Mouse (Mus musculus) ovary, postnatal 14 days (tissue): ENCODE measurements around the gene Lmln.
"Not testable (repeated sequence)": the region's sequence is repeated elsewhere in the genome, so short reads cannot be mapped to it uniquely, and the experiment has no call there.

Experiments
- DNase-seq: peaks from one replicate; pipeline ENCODE4 v3.0.0; 2022; ENCODE audit warnings: low spot score

The Lmln gene

DNA sequence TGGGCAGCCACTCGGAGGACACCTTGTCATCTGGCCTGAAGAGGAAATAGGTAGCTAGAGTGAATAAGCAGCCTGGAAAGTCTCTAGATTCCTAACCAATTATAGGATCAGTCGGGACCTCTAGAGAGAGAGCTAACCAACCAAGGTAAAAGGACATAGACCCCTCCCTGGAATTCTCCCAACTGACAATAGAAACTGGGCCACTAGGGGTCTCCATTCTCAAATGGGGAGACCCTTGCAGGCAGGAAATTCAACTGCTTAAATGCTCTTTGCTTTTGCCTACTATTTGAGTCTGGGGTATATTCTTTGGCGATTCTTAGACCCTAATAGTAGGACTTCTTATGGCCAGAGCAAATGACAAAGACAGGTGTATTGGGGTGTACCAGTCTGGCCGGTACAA, 72.8 kb downstream of the Lmln start:
- DNase-seq = no peak

DNA sequence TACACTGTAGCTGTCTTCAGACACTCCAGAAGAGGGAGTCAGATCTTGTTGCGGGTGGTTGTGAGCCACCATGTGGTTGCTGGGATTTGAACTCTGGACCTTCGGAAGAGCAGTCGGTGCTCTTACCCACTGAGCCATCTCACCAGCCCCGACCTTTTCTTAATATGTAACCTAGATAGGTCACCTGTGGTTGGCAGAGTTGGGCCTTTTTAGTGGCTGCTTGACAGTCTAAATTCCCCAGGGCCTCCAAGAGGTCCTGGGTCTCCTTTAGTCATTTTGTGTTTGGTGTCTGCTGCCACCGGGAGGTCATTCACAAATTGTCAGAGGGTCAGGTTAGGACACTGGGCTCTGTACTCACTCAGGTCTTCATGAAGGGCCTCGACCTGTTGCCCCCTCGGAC, 76.7 kb downstream of the Lmln start:
- not testable (repeated sequence) for DNase-seq

DNA sequence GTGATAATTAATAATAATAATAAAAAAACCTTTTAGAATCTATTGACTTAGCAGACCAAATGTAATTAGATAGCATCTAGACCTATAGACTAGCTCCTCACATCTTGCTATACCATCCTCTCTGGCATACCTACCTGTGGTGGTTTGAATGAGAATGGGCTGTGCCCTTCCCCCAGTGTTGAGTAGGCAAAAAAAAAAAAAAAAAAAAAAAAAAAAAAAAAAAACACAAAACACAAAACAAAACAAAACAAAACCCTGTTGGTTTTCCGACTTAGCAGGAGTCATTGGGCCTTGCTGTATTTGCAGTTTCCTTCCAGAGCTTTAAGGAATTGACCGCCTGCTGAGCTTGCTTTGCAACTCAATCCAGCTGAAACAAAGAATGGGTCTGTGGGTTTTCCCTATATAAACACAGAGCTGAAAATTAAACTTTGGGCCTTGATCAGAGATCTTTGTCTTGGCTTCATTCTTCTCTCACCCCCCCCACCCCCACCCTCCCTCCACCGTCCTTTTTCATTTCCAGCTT, 79.5 kb downstream of the Lmln start:
- no peak for DNase-seq

DNA sequence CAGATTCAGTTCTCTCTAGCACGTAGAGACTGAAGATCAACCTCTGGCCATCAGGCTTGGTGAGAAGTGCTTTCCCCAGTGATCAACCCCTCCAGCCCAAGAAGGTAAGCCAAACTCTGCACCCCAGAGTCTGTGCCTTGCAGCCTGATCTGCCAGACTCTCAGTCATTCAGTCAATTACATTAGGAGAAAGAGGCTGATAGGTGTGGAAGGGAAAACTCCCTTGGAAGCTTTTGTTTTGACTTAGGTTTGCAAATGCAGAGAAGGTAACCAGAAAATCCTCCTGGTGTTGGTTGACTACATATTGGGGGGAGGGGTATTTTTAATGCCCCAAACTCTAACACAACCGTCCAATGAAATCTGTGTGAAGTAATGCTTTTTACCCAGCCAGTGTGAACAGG, 81.1 kb downstream of the Lmln start:
- no peak for DNase-seq

DNA sequence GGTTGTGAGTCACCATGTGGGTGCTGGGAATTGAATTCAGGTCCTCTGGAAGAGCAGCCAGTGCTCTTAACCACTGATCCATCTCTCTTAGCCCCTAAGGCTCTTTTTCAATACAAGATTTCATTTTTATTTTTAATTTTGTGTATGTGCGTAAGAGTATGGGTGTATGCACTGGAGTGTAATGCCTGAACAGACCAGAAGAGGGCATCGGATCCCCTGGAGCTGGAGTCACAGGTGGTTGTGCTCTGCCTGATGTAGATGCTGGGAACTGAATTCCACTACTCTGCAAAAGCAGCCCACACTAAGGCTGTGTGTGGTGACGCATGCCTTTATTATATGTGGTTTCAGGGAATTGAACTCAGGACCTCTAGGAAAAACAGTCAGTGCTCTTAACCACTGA, 83.9 kb downstream of the Lmln start:
- no peak for DNase-seq

DNA sequence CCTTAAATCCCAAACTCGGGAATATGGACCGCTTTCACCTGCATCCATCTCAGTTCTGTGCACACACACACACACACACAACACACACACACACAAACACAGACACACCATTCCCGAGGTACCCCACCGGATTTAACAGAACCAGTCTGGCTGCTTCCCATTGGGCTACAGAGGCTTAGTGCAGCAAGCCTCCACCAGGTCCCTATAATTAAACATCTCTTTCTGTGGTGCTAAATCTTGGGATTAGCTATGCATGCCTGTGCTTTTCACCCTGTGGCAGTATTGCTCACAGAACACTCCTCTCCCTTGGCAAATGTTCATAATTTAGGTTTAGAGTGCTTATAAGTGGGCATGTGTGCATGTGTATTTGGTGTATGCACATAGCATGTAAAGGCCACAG, 85.8 kb downstream of the Lmln start:
- no peak for DNase-seq

DNA sequence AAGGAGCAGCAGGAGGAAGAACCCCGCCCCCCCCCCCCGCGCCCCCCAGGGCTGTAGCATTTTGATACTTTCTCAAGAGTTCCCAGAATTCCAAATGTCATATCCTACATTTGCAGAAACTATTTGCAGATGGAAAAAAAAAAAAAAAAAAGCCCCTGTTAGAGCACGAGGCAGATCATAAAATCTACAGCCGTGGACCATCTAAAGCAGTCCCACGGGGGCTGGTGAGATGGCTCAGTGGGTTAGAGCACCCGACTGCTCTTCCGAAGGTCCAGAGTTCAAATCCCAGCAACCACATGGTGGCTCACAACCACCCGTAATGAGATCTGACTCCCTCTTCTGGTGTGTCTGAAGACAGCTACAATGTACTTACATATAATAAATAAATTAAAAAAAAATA, 88.6 kb downstream of the Lmln start:
- DNase-seq = not testable (repeated sequence)

DNA sequence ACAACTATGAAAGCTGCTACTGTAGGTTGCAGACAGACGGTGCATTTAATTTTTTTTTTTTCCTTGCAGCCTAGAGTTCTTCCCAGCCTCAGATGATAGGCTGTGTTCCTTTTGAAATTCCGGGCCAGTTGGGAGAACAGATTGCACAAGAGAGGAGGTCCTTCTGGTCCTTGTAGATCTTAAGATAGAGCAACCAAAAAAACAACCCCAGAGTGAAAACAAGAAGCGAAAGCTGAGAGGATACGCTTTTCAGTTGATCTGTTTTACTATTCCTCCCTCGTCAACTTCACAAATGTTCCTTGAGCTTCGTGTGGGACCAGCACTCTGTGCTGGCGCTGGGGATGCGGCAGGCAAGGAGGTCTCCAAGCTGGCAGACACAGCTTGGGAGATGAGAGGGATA, 89.2 kb downstream of the Lmln start:
- DNase-seq = no peak

DNA sequence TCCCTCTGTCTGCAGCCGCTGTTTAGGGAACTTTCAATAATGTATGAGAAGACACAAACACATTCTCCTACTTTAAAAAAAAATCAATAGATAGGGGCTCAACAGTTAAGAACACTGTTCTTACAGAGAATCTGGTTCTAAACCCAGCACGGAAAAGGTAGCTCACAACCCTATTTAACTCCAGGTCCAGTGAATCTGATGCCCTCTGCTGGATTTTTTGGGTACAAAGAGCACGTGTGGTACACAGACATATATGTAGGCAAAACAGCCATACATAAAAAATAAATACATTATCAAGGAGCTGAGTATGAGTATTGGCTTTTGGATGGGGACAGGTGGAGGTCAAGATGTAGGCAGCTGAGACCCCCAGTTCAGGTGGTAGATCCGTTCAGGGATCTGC, 92.7 kb downstream of the Lmln start:
- DNase-seq = no peak

DNA sequence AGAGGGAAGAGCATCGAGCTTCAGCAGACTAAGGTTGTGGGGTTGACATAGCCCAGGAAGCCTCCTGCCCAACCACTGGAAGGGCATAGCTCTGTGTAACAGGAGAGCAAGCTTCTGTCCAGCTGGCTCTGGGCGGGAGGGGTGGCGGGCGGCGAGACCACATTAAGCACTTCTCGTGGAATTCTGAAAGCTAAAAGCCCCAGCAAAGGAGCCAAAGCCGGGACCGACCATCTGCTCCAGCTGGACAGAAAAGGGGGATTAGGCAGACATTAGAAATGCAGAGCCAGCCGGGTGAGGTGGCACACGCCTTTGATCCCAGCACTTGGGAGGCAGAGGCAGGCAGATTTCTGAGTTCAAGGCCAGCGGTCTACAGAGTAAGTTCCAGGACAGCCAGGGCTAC, 95.7 kb downstream of the Lmln start:
- DNase-seq = no peak

DNA sequence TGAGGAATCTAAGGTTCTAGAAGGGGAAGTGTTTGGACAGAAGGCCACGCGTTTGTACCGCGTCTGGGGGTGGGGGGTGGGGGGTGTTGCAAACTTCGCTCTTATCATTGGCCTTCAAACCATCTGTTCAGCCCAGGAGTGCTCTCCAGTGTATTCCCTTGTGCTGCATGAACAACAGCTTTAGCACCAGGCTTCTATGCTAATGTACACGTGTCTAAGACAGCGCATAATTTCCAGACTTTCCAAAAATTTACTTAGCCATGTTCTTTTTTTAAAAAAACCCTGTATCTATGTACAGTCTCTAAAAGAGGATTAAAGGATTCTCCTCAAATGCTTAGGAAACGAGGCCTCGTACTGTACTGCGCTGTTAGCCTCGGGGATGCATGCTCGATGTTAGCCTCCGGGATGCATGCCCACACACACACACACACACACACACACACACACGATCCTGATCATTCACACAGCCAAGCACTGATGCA, 96.3 kb downstream of the Lmln start:
- no peak for DNase-seq

DNA sequence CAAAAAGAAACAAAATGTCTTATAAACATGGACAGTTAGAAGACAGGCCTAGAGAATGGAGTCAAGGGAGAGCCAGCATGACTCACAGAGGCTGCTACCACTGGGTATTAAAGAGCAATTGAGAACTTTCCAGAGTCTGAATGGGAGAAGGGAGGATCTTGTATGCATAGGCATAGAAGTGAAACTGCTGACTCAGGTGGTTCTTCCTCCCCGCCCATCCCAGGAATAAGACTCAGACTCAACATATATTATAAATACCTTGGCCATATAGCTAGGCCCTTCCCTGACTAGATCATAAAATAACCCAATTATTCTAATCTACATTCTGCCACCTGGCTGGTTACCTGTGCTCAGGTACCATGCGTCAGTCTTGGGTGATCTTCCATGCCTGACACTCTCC, 97.0 kb downstream of the Lmln start:
- no peak for DNase-seq

DNA sequence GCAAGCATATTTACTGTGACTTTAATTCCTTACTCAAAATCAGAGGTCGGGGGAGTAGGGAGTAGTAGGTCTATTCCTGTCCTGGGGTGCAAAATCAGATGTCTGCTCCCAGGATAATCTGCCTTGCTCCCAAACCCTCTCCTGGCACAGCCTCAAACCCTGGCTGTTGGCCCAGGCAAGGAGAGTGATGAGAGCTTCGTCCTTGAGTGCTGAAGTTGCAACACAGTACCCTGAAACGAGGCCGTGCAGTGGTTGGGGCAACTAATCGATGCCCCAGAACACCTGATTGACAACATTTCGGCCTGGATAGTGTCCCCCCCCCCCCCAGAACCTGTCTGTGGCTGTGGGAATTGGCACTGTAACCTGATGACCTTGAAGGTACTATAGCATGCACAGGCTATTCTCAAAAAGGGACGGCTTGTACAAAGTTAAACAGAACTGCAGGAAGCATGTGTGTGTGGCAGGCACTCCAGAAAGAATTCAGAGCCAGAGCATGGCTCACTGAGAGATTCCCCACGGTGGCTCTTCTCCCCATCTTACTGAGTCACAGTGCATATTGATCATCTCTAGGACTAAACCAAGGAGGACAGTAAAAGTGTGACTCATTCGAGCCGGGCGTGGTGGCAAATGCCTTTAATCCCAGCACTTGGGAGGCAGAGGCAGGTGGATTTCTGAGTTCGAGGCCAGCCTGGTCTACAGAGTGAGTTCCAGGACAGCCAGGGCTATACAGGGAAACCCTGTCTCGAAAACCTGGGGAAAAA, 101.2 kb downstream of the Lmln start:
- no peak for DNase-seq

DNA sequence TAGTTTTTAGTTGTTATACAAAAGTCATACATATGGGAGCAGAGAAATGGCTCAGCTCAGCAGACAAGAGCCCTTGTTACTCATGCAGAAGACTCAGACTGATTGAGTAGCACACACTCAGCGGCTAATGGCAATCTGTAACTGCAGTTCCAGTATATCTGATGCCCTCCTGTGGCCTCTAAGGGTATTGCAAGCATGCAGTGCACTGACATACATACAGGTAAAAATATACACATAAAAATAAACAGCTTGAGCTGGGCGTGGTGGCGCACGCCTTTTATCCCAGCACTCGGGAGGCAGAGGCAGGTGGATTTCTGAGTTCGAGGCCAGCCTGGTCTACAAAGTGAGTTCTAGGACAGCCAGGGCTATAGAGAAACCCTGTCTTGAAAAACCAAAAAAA, 104.0 kb downstream of the Lmln start:
- DNase-seq = not testable (repeated sequence)

DNA sequence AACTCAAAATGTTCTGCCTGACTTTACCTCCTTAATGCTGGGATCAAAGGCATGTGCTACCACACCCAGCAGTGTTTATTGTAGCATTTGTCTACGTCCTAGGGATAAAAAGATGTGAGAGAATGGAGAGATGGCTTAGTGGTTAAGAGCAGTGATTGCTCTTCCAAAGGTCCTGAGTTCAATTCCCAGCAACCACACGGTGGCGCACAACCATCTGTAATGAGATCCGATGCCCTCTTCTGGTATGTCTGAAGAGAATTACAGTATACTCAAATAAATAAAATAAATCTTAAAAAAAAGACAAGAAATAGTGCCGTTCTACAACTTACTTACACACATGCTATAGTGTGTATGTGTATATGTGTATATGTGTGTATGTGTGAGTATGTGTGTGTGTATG, 105.2 kb downstream of the Lmln start:
- DNase-seq = no peak

DNA sequence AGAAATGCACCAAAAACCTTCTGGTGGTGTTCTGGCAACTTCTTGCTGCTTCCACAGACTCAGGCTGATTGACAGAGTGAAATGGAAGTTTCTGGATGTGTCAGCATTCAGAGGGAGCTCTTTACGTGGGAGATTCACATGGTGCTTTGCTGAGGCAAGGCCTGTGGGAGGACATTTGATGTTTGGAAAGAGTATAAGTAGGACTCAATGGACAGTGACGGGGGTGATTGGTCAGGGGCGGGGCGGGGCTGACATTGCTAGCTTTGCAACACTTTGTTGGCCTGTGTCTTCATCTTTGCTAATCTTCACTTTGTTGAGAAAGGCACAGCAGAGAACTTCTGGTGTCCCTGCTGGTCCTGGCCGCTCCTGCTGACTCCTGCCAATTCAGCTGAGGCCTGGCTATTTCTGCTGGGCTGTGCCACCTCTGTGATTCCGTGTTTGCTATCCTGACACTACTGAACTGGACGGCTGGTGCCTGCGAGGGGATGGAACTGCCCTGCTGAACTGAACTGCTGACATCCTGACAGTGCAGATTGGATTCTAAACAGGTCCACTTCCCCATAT, 107.2 kb downstream of the Lmln start:
- DNase-seq = no peak

DNA sequence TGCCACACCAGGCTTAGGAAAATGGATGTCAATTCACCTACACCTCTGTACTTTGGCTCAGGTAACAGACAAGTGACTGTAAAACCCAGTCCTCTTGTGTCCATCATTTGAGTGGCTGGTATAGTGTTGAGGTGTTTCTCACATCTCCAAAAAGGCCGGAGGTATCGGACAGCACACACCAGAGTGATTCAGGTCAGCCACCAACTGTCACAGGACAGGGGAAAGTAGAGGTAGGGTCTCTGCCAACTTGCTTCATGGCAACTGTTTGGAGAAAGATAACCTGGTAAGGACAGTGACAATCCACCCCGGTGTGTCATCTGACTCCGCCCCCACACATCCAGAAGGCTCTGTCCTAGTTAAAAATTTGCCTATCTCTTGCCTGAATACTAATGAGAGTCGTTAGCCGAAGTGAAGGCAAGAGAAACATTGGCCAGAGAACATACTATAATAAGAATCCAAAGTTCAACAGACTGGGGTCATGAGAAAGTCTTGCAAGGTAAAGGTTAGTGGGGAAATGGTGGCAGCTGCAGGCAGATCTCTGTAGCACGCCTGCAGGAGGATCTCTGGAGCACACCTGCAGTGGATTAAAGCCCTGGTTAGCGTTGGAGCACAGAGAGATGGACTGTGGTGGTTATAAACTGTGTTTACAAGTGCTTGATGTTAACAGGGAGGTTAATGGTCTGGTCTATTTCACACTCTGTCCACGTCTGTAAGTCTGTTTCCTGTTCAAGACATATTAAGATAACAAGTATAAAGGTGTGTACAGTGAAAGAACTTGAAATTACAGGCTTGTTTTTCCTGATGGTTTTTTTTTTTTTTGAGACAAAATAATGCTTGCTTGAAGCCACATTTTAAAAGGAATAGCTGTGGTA, 108.6 kb downstream of the Lmln start:
- DNase-seq = no peak

DNA sequence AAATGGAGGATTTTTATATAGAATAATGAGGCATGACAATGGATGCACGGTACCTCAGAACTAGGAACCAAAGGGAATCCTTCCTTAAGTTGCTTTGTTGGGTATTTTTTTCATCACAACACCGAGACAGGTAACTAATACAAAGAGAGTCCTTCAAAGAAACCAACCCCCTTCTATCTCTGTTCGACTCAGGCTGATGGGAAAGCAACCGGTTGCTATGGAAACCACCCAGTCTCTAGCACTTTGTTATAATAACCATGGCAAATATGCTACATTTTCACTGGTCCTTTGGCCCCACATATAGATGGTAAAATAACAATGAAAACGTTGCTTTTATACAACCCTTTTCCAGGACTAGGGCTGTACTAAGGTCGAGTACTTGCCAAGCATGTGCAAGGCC, 109.5 kb downstream of the Lmln start:
- DNase-seq = no peak

DNA sequence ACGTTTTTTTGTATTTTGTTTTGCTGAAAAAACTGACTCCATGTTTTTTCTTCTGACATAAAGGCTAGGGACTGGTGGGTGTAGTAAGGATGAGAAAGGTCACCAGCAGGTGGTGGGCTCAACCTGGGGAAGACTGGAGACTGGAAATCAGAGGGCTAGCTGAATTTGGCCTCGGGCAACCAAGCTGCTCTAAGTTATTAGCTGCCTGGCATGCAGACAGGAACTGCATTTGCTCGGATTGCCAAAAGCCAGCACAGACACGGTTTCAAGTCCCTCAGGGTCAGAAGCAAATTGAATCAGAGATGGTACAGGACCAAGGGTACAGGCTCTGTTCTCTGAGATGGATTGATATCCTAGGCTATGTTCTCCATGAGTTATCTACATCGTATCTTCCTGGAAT, 110.8 kb downstream of the Lmln start:
- no peak for DNase-seq

DNA sequence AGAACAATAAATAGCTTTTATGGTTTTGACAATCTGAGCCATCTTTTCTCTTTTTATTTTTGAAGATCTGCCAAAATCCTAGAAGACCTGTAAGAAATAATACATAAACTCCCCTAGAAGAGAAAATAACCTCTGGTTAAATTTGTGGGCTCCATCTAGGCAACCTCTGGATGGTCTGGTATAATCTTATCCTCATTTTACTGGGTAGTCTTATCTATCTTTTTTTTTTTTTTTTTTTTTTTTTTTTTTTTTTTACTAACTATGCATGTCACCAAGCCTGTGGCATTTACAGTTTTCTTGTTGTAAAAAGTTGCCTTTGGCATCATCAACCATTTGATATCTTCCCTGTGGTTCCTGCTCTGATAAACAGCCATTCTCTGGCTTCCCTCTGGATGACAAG, 112.4 kb downstream of the Lmln start:
- DNase-seq = no peak

DNA sequence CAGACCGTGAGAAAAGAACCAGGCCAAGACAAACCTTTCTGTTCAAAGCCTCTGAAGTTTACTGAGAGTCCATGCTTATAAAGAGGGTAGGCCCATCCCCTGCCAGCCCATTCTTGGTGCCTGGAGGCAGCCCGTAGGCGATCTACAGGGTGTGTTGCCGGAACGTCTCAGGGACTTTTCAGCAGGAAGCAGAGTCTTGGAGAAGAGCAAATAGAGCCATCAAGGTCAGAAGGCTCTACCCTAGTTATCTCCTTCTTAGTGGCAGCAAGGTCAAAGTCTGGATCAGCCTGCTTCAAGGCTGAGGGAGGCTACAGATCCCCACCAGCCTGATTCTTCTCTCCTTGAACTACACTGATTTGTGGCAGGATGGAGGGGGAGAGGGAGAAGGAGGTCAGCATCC, 114.5 kb downstream of the Lmln start:
- not testable (repeated sequence) for DNase-seq
